Mouse (Mus musculus): ENCODE measurements around the gene Adam19. TPM values are rescaled to one million over a fixed set of nuclear protein-coding genes. Genes with fewer than 3 reads are reported as not detected.

Gene Adam19
- polyA plus RNA-seq, 1 experiment from 2014 or later, result 1.4 TPM

DNA sequence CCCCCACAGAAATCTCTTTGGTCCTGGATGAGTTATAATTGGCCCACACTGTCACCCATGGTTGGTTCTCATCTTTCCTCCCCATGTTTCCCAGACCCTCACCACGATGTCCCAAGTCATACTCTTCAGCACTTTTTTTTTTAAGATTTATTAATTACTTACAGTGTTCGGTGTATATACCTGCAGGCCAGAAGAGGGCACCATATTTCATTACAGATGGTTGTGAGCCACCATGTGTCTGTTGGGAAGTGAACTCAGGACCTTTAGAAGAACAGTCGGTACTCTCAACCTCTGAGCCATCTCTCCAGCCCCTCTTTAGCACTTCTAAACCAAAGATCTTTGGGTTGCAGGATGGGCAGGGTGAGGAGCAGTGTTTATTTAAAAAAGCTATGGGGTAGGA lies 24.3 kb upstream of the Adam19 start:
- ATAC-seq (ENCODE audit: low read depth), result no peak
- H3K9me3 ChIP-seq (replicated peaks; ENCODE audit: control insufficient read depth, low read length), result no peaks in the 10 kb centered on the region
- H3K4me1 ChIP-seq (ENCODE audit: control insufficient read depth, low read depth, low read length), result no peaks in the 10 kb centered on the region
- no peak overlapping the region for H3K4me2 ChIP-seq (ENCODE audit: low read depth, low read length)
- no peaks in the 10 kb centered on the region for H3K27me3 ChIP-seq (ENCODE audit: control insufficient read depth, insufficient read depth, low read depth, low read length)
- no peak overlapping the region for H3K27ac ChIP-seq (ENCODE audit: low read length)
- WGBS (ENCODE audit: insufficient replicate concordance), result 25% methylated on average over 3 of the region's 3 CpGs
- H3K36me3 ChIP-seq (ENCODE audit: control insufficient read depth, insufficient read depth), result no peaks in the 10 kb centered on the region
- H3K9ac ChIP-seq (ENCODE audit: low read depth, low read length), result no peak overlapping the region
- no peak overlapping the region for H3K4me3 ChIP-seq (ENCODE audit: low read depth, low read length)

DNA sequence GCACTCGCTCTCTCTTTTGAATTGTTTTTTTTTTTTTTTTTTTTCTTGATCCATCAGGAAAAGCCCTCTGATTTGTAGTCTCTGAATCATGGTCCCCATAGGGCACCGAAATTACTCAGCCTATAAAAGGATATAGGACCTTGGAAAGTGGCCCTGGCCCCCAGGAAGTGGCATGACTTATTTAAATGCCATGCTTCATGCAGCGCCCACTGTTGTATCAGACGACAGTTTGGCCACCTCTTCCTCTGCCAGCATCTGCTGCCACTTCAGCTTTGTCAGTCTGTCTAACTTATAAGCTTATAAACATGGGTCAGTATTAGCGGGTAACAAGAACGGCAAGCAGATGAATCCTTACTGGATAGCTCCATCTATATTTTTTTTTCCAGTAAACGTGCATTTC lies 22.8 kb upstream of the Adam19 start:
- H3K9ac ChIP-seq (ENCODE audit: low read depth, low read length), result no peak overlapping the region
- H3K4me3 ChIP-seq (ENCODE audit: low read depth, low read length), result no peak overlapping the region
- H3K4me1 ChIP-seq (ENCODE audit: control insufficient read depth, low read depth, low read length), result no peaks in the 10 kb centered on the region
- H3K4me2 ChIP-seq (ENCODE audit: low read depth, low read length), result no peak overlapping the region
- no peak overlapping the region for H3K27ac ChIP-seq (ENCODE audit: low read length)
- H3K36me3 ChIP-seq (ENCODE audit: control insufficient read depth, insufficient read depth), result no peaks in the 10 kb centered on the region
- H3K27me3 ChIP-seq (ENCODE audit: control insufficient read depth, insufficient read depth, low read depth, low read length), result no peaks in the 10 kb centered on the region
- no peaks in the 10 kb centered on the region for H3K9me3 ChIP-seq (replicated peaks; ENCODE audit: control insufficient read depth, low read length)
- no peak for ATAC-seq (ENCODE audit: low read depth)
- WGBS (ENCODE audit: insufficient replicate concordance), result 62% methylated on average over 7 of the region's 7 CpGs

DNA sequence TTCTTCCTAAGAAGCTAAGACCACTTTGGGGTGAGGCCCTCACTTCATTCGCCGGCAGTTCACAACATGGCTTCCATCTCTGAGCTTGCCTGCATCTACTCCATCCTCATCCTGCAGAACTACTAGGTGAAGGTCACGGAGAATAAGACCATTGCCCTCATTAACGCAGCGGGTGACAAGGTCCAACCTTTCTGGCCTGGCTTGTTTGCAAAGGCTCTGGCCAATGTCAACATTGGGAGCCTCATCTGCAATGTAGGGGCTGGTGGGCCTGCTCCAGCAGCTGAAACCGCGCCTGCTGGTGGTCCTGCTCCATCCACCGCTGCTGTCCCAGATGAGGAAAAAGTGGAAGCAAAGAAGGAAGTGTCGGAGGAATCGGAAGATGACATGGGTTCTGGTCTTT lies 19.4 kb upstream of the Adam19 start:
- Histone ChIP-seq H3K9ac (ENCODE audit: low read depth, low read length) (no peak overlapping the region), H3K4me3 (ENCODE audit: low read depth, low read length) (no peak overlapping the region), H3K9me3 (replicated peaks; ENCODE audit: control insufficient read depth, low read length) (no peaks in the 10 kb centered on the region), H3K27me3 (ENCODE audit: control insufficient read depth, insufficient read depth, low read depth, low read length) (no peaks in the 10 kb centered on the region), H3K27ac (ENCODE audit: low read length) (no peak overlapping the region), H3K4me2 (ENCODE audit: low read depth, low read length) (no peak overlapping the region), H3K4me1 (ENCODE audit: control insufficient read depth, low read depth, low read length) (peaks cover 3% of the 10 kb centered on the region), H3K36me3 (ENCODE audit: control insufficient read depth, insufficient read depth) (no peaks in the 10 kb centered on the region)
- ATAC-seq (ENCODE audit: low read depth), result no peak
- 71% methylated on average over 10 of the region's 10 CpGs for whole genome bisulfite sequencing (ENCODE audit: insufficient replicate concordance)

DNA sequence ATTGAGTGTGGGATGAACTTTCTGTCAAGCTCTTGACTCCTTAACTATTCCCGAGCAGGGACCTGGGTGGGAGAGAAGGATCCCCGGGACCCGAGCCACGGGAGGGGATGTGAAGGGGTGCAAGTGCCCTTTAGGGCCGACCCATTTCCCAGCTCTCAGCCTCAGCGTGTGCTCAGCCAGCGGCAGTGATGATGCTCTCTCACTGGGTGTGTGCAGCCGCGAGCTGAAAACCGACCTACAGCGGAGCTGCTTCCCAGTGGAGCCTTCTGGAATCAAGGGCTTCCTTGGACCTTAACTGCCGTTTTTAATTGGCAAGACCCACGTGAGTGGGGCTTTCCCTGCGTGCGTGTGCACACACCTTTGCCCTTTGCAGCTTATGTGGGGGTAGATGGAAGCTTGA lies 16.9 kb upstream of the Adam19 start:
- Histone ChIP-seq H3K4me3 (ENCODE audit: low read depth, low read length) (no peak overlapping the region), H3K9ac (ENCODE audit: low read depth, low read length) (no peak overlapping the region), H3K4me1 (ENCODE audit: control insufficient read depth, low read depth, low read length) (peaks cover 3% of the 10 kb centered on the region), H3K27ac (ENCODE audit: low read length) (no peak overlapping the region), H3K36me3 (ENCODE audit: control insufficient read depth, insufficient read depth) (no peaks in the 10 kb centered on the region), H3K4me2 (ENCODE audit: low read depth, low read length) (no peak overlapping the region), H3K27me3 (ENCODE audit: control insufficient read depth, insufficient read depth, low read depth, low read length) (no peaks in the 10 kb centered on the region), H3K9me3 (replicated peaks; ENCODE audit: control insufficient read depth, low read length) (no peaks in the 10 kb centered on the region)
- ATAC-seq (ENCODE audit: low read depth), result no peak
- 68% methylated on average over 15 of the region's 15 CpGs for WGBS (ENCODE audit: insufficient replicate concordance)

DNA sequence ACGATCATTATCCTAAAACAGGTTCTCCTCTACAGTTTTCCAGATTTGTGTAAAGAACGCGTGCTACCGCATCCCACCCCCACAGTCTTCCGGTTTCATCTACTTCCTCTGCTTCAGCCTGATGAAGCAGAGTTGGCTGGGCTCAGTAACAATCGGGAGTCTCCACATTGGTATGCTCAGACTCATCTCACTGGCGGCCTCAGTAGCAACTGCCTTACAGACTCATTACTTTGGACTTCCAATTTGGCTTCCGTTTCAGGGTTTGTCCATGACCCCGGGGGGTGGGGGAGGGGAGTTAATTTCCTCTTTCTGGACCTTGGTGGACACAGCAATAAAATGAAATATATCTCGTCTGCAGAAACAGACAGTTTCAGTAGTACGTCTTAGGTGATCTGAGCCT lies 16.5 kb upstream of the Adam19 start:
- Histone ChIP-seq H3K27me3 (ENCODE audit: control insufficient read depth, insufficient read depth, low read depth, low read length) (no peaks in the 10 kb centered on the region), H3K9me3 (replicated peaks; ENCODE audit: control insufficient read depth, low read length) (no peaks in the 10 kb centered on the region), H3K36me3 (ENCODE audit: control insufficient read depth, insufficient read depth) (no peaks in the 10 kb centered on the region), H3K4me1 (ENCODE audit: control insufficient read depth, low read depth, low read length) (peaks cover 3% of the 10 kb centered on the region), H3K27ac (ENCODE audit: low read length) (no peak overlapping the region), H3K4me3 (ENCODE audit: low read depth, low read length) (no peak overlapping the region), H3K4me2 (ENCODE audit: low read depth, low read length) (no peak overlapping the region), H3K9ac (ENCODE audit: low read depth, low read length) (no peak overlapping the region)
- 48% methylated on average over 11 of the region's 11 CpGs for WGBS (ENCODE audit: insufficient replicate concordance)
- ATAC-seq (ENCODE audit: low read depth), result 0 out of 2 replicates have a peak, but pooled peaks have one; percentile 30

DNA sequence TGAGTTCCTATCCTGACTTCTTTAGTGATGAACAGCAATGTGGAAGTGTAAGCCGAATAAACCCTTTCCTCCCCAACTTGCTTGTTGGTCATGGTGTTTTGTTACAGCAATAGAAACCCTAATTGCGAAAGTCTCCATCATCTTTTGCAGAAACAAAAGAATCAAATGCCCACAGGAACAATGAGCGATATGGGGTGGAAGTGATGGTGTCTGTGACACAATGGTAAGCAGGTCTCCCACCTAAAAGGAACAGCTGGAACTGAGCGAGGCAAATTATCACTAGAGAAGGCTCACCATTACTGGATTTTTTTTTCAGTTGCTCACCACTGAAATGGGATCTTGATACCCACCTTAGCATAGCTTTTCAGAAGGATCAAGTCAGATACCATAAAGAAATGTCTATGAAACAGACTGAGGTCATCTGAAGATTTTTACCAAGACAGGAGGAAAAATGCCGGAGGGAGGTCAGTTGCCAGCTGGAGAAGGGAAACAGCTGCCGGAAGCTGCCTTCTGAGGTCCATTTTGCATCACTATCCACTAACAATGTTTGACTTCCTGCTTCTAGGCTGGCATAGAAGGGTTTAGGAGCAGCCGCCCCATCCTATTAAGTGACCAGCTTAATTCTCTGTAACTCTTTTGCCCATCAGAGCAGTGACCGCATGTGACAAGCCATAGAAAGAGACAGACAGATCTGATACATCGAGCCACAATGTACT lies 14.8 kb upstream of the Adam19 start:
- Histone ChIP-seq H3K9ac (ENCODE audit: low read depth, low read length) (no peak overlapping the region), H3K27me3 (ENCODE audit: control insufficient read depth, insufficient read depth, low read depth, low read length) (no peaks in the 10 kb centered on the region), H3K36me3 (ENCODE audit: control insufficient read depth, insufficient read depth) (no peaks in the 10 kb centered on the region), H3K27ac (ENCODE audit: low read length) (no peak overlapping the region), H3K4me2 (ENCODE audit: low read depth, low read length) (no peak overlapping the region), H3K9me3 (replicated peaks; ENCODE audit: control insufficient read depth, low read length) (no peaks in the 10 kb centered on the region), H3K4me3 (ENCODE audit: low read depth, low read length) (no peak overlapping the region), H3K4me1 (ENCODE audit: control insufficient read depth, low read depth, low read length) (peaks cover 3% of the 10 kb centered on the region)
- no peak for ATAC-seq (ENCODE audit: low read depth)
- 65% methylated on average over 9 of the region's 9 CpGs for WGBS (ENCODE audit: insufficient replicate concordance)

DNA sequence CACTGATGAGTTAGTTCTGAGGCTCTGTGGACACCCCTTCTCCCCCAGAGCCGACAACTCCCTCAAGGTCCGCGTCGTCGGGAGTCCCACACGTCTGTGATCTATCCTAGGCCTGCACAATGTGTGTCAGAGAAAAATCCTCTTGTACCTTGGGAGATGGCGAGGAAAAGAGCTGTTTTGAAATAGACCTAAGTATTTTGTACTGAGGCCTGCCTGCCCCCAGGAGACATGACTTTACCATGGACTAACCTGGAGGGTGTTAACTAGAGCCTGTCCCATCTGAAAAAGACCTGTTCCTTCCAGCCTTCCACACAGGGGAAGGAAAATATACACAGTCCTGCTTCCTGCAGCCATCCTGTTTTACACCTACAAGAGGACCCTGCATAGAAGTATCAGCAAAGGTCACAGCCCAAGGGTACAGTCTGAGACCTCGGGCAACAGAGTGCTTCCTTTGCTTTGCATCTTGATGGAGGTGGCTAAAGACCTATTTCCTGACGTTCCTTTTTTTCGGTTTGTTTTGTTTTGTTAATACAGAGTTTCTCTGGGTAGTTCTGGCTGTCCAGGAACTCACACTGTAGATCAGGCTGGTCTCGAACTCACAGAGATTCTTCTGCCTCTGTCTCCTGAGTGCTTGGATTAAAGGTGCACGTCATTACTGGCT lies 14.1 kb upstream of the Adam19 start:
- no peaks in the 10 kb centered on the region for H3K27me3 ChIP-seq (ENCODE audit: control insufficient read depth, insufficient read depth, low read depth, low read length)
- no peaks in the 10 kb centered on the region for H3K36me3 ChIP-seq (ENCODE audit: control insufficient read depth, insufficient read depth)
- no peak overlapping the region for H3K9ac ChIP-seq (ENCODE audit: low read depth, low read length)
- ATAC-seq (ENCODE audit: low read depth), result no peak
- H3K4me1 ChIP-seq (ENCODE audit: control insufficient read depth, low read depth, low read length), result peaks cover 3% of the 10 kb centered on the region
- no peaks in the 10 kb centered on the region for H3K9me3 ChIP-seq (replicated peaks; ENCODE audit: control insufficient read depth, low read length)
- no peak overlapping the region for H3K4me3 ChIP-seq (ENCODE audit: low read depth, low read length)
- WGBS (ENCODE audit: insufficient replicate concordance), result 53% methylated on average over 12 of the region's 12 CpGs
- no peak overlapping the region for H3K27ac ChIP-seq (ENCODE audit: low read length)
- H3K4me2 ChIP-seq (ENCODE audit: low read depth, low read length), result no peak overlapping the region

DNA sequence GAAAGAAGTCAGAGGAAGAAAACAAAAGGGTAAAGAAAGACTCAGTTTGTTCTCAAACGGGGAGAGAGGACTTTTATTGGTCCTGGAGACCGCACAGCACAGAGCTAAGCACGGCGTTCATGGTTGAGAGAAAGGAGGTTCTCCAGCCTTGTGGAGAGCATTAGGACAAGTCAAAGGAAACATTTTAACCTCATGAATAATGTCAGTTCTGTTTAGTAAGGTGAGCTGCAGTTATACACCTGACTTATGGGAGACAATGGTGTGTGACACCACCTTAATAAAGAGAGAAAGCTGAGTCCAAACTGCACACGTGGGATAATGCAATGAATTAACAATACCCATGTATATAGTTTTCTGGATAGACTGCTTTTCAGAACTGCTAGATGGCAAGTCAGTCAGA lies 11.0 kb upstream of the Adam19 start:
- 70% methylated on average over 5 of the region's 5 CpGs for WGBS (ENCODE audit: insufficient replicate concordance)
- Histone ChIP-seq H3K4me3 (ENCODE audit: low read depth, low read length) (no peak overlapping the region), H3K27ac (ENCODE audit: low read length) (no peak overlapping the region), H3K9me3 (replicated peaks; ENCODE audit: control insufficient read depth, low read length) (no peaks in the 10 kb centered on the region), H3K27me3 (ENCODE audit: control insufficient read depth, insufficient read depth, low read depth, low read length) (no peaks in the 10 kb centered on the region), H3K4me1 (ENCODE audit: control insufficient read depth, low read depth, low read length) (no peaks in the 10 kb centered on the region), H3K9ac (ENCODE audit: low read depth, low read length) (no peak overlapping the region), H3K36me3 (ENCODE audit: control insufficient read depth, insufficient read depth) (no peaks in the 10 kb centered on the region), H3K4me2 (ENCODE audit: low read depth, low read length) (no peak overlapping the region)
- ATAC-seq (ENCODE audit: low read depth), result no peak

DNA sequence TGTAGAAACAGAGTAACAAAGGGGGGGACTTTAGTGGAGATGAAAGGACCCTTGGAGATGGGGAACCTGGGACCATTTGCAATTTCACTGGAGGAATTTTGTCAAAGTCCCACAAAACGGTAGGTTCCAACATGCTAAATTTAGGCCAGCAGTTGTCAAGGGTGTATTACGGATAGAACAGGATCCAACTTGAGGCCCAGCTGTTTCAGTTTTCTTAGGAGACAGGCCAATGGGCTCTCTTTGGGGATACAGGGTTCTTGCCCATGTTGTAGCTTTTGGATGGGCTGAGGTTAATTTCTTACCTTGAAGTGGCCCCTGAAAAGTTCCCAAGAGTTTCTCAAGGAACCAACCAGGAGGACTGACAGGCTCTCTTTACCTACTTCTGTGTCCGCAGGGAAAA lies 8.5 kb upstream of the Adam19 start:
- no peaks in the 10 kb centered on the region for H3K36me3 ChIP-seq (ENCODE audit: control insufficient read depth, insufficient read depth)

More for the DNA sequence above, 8.5 kb upstream of the Adam19 start:
- Histone ChIP-seq H3K9me3 (replicated peaks; ENCODE audit: control insufficient read depth, low read length) (no peaks in the 10 kb centered on the region), H3K4me2 (ENCODE audit: low read depth, low read length) (no peak overlapping the region), H3K4me3 (ENCODE audit: low read depth, low read length) (no peak overlapping the region), H3K27ac (ENCODE audit: low read length) (no peak overlapping the region), H3K27me3 (ENCODE audit: control insufficient read depth, insufficient read depth, low read depth, low read length) (no peaks in the 10 kb centered on the region), H3K4me1 (ENCODE audit: control insufficient read depth, low read depth, low read length) (no peaks in the 10 kb centered on the region), H3K9ac (ENCODE audit: low read depth, low read length) (no peak overlapping the region)
- WGBS (ENCODE audit: insufficient replicate concordance), result 76% methylated on average over 3 of the region's 3 CpGs
- no peak for ATAC-seq (ENCODE audit: low read depth)
